Mouse (Mus musculus): ENCODE measurements around the gene Ifitm1. TPM values are rescaled to one million over a fixed set of nuclear protein-coding genes. Genes with fewer than 3 reads are reported as not detected.
"Not testable (repeated sequence)": the region's sequence is repeated elsewhere in the genome, so short reads cannot be mapped to it uniquely, and the experiment has no call there.

Gene Ifitm1
- total RNA-seq, 2 experiments from 2014 or later, result 3.6 to 4.2 TPM

GRCm38 (mm10) chr7:140949255-140949654 lies 17.8 kb upstream of the Ifitm1 start:
- intact Hi-C loops (cut with DNase I), result no loop called here
- no peak for DNase-seq (ENCODE audit: low spot score in 2 of 2)

- no peak for DNase-seq (ENCODE audit: low spot score in 2 of 2)
- intact Hi-C loops (cut with DNase I), result no loop called here
Observed at GRCm38 (mm10) chr7:140949824-140950530, 17.0 kb upstream of the Ifitm1 start, which contains the start of gene Ifitm5. TSS of gene Ifitm5 (minus strand) at chr7:140950291.

GRCm38 (mm10) chr7:140951051-140951450 lies 16.0 kb upstream of the Ifitm1 start:
- DNase-seq (ENCODE audit: low spot score in 2 of 2), result no peak

GRCm38 (mm10) chr7:140951765-140952164 lies 15.3 kb upstream of the Ifitm1 start:
- no peak for DNase-seq (ENCODE audit: low spot score in 2 of 2)
- intact Hi-C loops (cut with DNase I), result no loop called here

More at GRCm38 (mm10) chr7:140951051-140951450, 16.0 kb upstream of the Ifitm1 start:
- intact Hi-C loops (cut with DNase I), result no loop called here

GRCm38 (mm10) chr7:140952441-140952840 lies 14.6 kb upstream of the Ifitm1 start:
- intact Hi-C loops (cut with DNase I), result no loop called here
- DNase-seq (ENCODE audit: low spot score in 2 of 2), result no peak

GRCm38 (mm10) chr7:140953133-140953532 lies 13.9 kb upstream of the Ifitm1 start:
- intact Hi-C loops (cut with DNase I), result no loop called here
- DNase-seq (ENCODE audit: low spot score in 2 of 2), result no peak

- intact Hi-C loops (cut with DNase I), result no loop called here
- DNase-seq (ENCODE audit: low spot score in 2 of 2), result no peak
Observed at GRCm38 (mm10) chr7:140953800-140954732, 13.0 kb upstream of the Ifitm1 start.

- DNase-seq (ENCODE audit: low spot score in 2 of 2), result no peak
- intact Hi-C loops (cut with DNase I), result no loop called here
Observed at GRCm38 (mm10) chr7:140954733-140955071, 12.3 kb upstream of the Ifitm1 start.

GRCm38 (mm10) chr7:140955342-140955741 lies 11.7 kb upstream of the Ifitm1 start:
- DNase-seq (ENCODE audit: low spot score in 2 of 2), result no peak
- intact Hi-C loops (cut with DNase I), result no loop called here

GRCm38 (mm10) chr7:140955758-140956555 lies 11.1 kb upstream of the Ifitm1 start, which contains the start of the genes Gm45717 and Ifitm2:
TSS of gene Gm45717 (minus strand) at chr7:140955937.
TSS of gene Ifitm2 (minus strand) at chr7:140955987.
- peak; percentile 50 to 57 for DNase-seq (ENCODE audit: low spot score in 2 of 2)
- intact Hi-C loops (cut with DNase I), result no loop called here

- DNase-seq (ENCODE audit: low spot score in 2 of 2), result no peak
- intact Hi-C loops (cut with DNase I), result no loop called here
Observed at GRCm38 (mm10) chr7:140956556-140956869, 10.5 kb upstream of the Ifitm1 start.

GRCm38 (mm10) chr7:140959181-140959901 lies 7.7 kb upstream of the Ifitm1 start:
- intact Hi-C loops (cut with DNase I), result loop anchor here (1.0 kb wide), 1 partner anchor 89 kb away; no protein-coding TSS in a partner anchor
- DNase-seq (ENCODE audit: low spot score in 2 of 2), result no peak

GRCm38 (mm10) chr7:140960026-140960425 lies 7.0 kb upstream of the Ifitm1 start:
- no peak for DNase-seq (ENCODE audit: low spot score in 2 of 2)
- intact Hi-C loops (cut with DNase I), result loop anchor here (5.0 kb wide), 1 partner anchor 47 kb away; no protein-coding TSS in a partner anchor

- no peak for DNase-seq (ENCODE audit: low spot score in 2 of 2)
- intact Hi-C loops (cut with DNase I), result loop anchor here (5.0 kb wide), 1 partner anchor 46 kb away; no protein-coding TSS in a partner anchor
Observed at GRCm38 (mm10) chr7:140961416-140961815, 5.6 kb upstream of the Ifitm1 start.

- DNase-seq (ENCODE audit: low spot score in 2 of 2), result no peak
- intact Hi-C loops (cut with DNase I), result loop anchor here (5.0 kb wide), 1 partner anchor 45 kb away; no protein-coding TSS in a partner anchor
Observed at GRCm38 (mm10) chr7:140962733-140963132, 4.3 kb upstream of the Ifitm1 start.

- intact Hi-C loops (cut with DNase I), result no loop called here
- DNase-seq (ENCODE audit: low spot score in 2 of 2), result no peak
Observed at GRCm38 (mm10) chr7:140967862-140968591, 1.0 kb downstream of the Ifitm1 start.

- DNase-seq (ENCODE audit: low spot score in 2 of 2); intact Hi-C loops (cut with DNase I): not testable (repeated sequence)
Observed at GRCm38 (mm10) chr7:140968710-140969109, 1.7 kb downstream of the Ifitm1 start.

GRCm38 (mm10) chr7:140970931-140971330 lies 3.9 kb downstream of the Ifitm1 start:
- DNase-seq (ENCODE audit: low spot score in 2 of 2), result no peak
- intact Hi-C loops (cut with DNase I), result no loop called here

All from left cerebral cortex, postnatal 36 days (tissue).